8 mouse cellular contexts compared by ENCODE assay signal in the genomic region with DNA sequence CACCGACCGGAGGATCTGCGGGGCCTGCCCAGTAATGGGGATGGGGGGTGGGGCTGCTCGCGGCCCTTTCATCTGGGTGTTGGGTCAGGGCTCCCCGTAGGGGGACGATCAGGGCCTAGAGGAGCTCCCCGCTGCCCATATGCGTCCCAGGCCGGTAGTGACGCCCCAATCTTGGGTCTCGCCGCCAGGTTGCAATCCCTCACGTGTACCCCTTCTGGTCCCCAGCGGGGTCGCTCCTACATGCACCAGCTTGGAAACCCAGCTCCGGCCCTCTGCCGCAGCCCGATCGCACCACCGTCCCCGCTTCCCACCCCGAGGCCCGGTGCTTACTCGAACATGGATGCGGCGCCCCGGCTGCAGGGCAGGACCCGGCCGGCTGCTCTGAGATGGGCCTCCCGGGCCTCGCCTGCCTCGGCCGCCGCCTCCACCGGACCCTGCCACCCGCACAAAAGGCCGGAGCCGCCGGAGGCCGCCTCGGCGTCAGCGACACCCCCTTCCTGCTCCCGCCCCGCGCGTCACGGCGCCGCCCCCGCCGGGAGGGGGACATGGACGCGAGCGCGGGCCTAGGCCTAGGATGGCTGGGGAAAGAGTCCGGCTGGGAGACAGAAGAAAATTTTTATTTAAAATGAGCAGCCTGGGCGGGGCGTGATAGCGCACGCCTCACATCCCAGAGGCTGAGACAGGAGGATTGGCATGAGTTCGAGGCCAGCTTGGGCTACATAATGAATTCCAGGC. TPM values are rescaled to one million over a fixed set of nuclear protein-coding genes. Genes with fewer than 3 reads are reported as not detected.
DNase-seq lines count a peak whose midpoint lies in the region; ATAC-seq lines count a peak whose summit lies in the region.

No protein-coding gene starts in this region.

- peaks cover 41% of the 10 kb centered on the region for H3K4me1 ChIP-seq in intestine, embryonic 14.5 days (replicated peaks; ENCODE audit: control insufficient read depth, insufficient read depth, low read length)

- H3K27me3 ChIP-seq in intestine, embryonic 14.5 days (replicated peaks; ENCODE audit: control insufficient read depth, insufficient read depth, low read length) = no peaks in the 10 kb centered on the region

- H3K36me3 ChIP-seq in intestine, embryonic 14.5 days (ENCODE audit: control insufficient read depth, insufficient read depth, low read length) = no peaks in the 10 kb centered on the region

- peak overlapping the region; percentile 94 for H3K27ac ChIP-seq in intestine, embryonic 14.5 days (ENCODE audit: low read depth)

- peak overlapping the region; percentile 81 for H3K4me3 ChIP-seq in intestine, embryonic 14.5 days (ENCODE audit: low read depth, low read length)

- under 1% methylated on average over 63 of the region's 63 CpGs for WGBS in intestine, embryonic 14.5 days

- peak overlapping the region; percentile 96 for H3K9ac ChIP-seq in intestine, embryonic 14.5 days (ENCODE audit: low read length)

- ATAC-seq in intestine, embryonic 14.5 days (replicated peaks; ENCODE audit: low FRiP score, low TSS enrichment, low read depth) = peak; percentile 87
- peak; percentile 51 for ATAC-seq in megakaryocyte-erythroid progenitor cell, adult 5-6 weeks (replicated peaks; ENCODE audit: low FRiP score, low TSS enrichment, poor library complexity, severe bottlenecking)

- H3K4me2 ChIP-seq in intestine, embryonic 14.5 days (ENCODE audit: low read length) = peak overlapping the region; percentile 71

- intact Hi-C loops in left cerebral cortex, postnatal 25 days (cut with DNase I) = loop anchor here (1.0 kb wide), 1 partner anchor 23 kb away; a partner anchor contains a TSS

- DNase-seq in adrenal gland, adult (ENCODE audit: inconsistent age in 2 of 2, low spot score in 1 of 2) = peak; percentile 95 to 97
- DNase-seq in embryo, embryonic 10 days (ENCODE audit: low spot score) = peak; percentile 88
- peak; percentile 92 for DNase-seq in gastrocnemius, postnatal 25 days
- peak; percentile 91 for DNase-seq in intestine, embryonic 14.5 days (ENCODE audit: low spot score)
- DNase-seq in left cerebral cortex, postnatal 25 days (ENCODE audit: low spot score in 2 of 2) = peak; percentile 90
- peak; percentile 92 for DNase-seq in right cerebral cortex, postnatal 25 days
- peak; percentile 84 for DNase-seq in urinary bladder, postnatal 25 days (ENCODE audit: low spot score)

- H3K9me3 ChIP-seq in intestine, embryonic 14.5 days (ENCODE audit: control insufficient read depth, low read length) = no peaks in the 10 kb centered on the region

RNA-seq across cellular contexts. Expression of a gene that starts 5.0 kb away (rescaled TPM):
- 10 to 100 TPM; 40.5 to 41.2 TPM for total RNA-seq in gastrocnemius, postnatal 25 days (2021)
- polyA plus RNA-seq in intestine, embryonic 14.5 days (2014; fragmentation: Nextera tagmentation; extraction: Ambion mirVana) = 54.2 and 66.2 TPM in 2 replicates
- 100 to 1,000 TPM; 108 to 110 TPM for total RNA-seq in left cerebral cortex, postnatal 25 days (2021)
- total RNA-seq in megakaryocyte-erythroid progenitor cell, adult 5-6 weeks (2014; fragmentation: Nextera tagmentation) = 75.2 and 78.4 TPM in 2 replicates
- total RNA-seq in megakaryocyte-erythroid progenitor cell, adult 5-6 weeks (2017) = 19.2 and 29.6 TPM in 2 replicates

RNA-seq across cellular contexts. Expression of a gene that starts 23.9 kb away (rescaled TPM):
- total RNA-seq in gastrocnemius, postnatal 25 days (2021) = 100 to 1,000 TPM; 787 to 821 TPM
- 0.99 and 2.4 TPM in 2 replicates for polyA plus RNA-seq in intestine, embryonic 14.5 days (2014; fragmentation: Nextera tagmentation; extraction: Ambion mirVana)
- total RNA-seq in left cerebral cortex, postnatal 25 days (2021) = 100 to 1,000 TPM; 616 to 649 TPM
- total RNA-seq in megakaryocyte-erythroid progenitor cell, adult 5-6 weeks (2014; fragmentation: Nextera tagmentation) = 0.64 TPM in 1 of 2 replicates, not detected in the other
- 1.4 TPM in 1 of 2 replicates, not detected in the other for total RNA-seq in megakaryocyte-erythroid progenitor cell, adult 5-6 weeks (2017)

RNA-seq across cellular contexts. Expression of a gene that starts 35.6 kb away (rescaled TPM):
- 10 to 100 TPM; 15.5 to 17.3 TPM for total RNA-seq in gastrocnemius, postnatal 25 days (2021)
- 23.5 and 29.0 TPM in 2 replicates for polyA plus RNA-seq in intestine, embryonic 14.5 days (2014; fragmentation: Nextera tagmentation; extraction: Ambion mirVana)
- 1 to 10 TPM; 3.0 to 4.2 TPM for total RNA-seq in left cerebral cortex, postnatal 25 days (2021)
- 103 and 201 TPM in 2 replicates for total RNA-seq in megakaryocyte-erythroid progenitor cell, adult 5-6 weeks (2014; fragmentation: Nextera tagmentation)
- 28.3 and 32.3 TPM in 2 replicates for total RNA-seq in megakaryocyte-erythroid progenitor cell, adult 5-6 weeks (2017)

Comparison
In these comparisons a context has a peak if more than half of its experiments do, and no peak if none do; other contexts are left out.
1. Peak in every context shown above with its lines: DNase-seq, ATAC-seq, H3K4me3 ChIP-seq and H3K27ac ChIP-seq.
2. RNA of a gene that starts 23.9 kb away (total RNA-seq): 787 to 821 TPM in gastrocnemius, postnatal 25 days and 616 to 649 TPM in left cerebral cortex, postnatal 25 days; 0.64 to 1.4 TPM in megakaryocyte-erythroid progenitor cell, adult 5-6 weeks; every median in the first group is over 100 times any median in the second.